Mouse (Mus musculus): ENCODE data around the gene Vwa3b. TPM values are rescaled to one million over a fixed set of nuclear protein-coding genes. Genes with fewer than 3 reads are reported as not detected.
"Not testable (repeated sequence)": the region's sequence is repeated elsewhere in the genome, so short reads cannot be mapped to it uniquely, and the experiment has no call there.

The Vwa3b gene
- polyA plus RNA-seq, 1 experiment from 2014 or later, result 1.5 TPM

GRCm38 (mm10) chr1:36995760-36996159 lies 30.6 kb upstream of the Vwa3b start:
- no peak overlapping the region for H3K27ac ChIP-seq
- 66% methylated on average over 6 of the region's 6 CpGs for WGBS
- H3K4me2 ChIP-seq, result no peak overlapping the region
- H3K9me3 ChIP-seq, result no peaks in the 10 kb centered on the region
- ATAC-seq (ENCODE audit: low FRiP score), result no peak
- H3K9ac ChIP-seq, result no peak overlapping the region
- H3K27me3 ChIP-seq, result no peaks in the 10 kb centered on the region
- H3K4me1 ChIP-seq (replicated peaks), result 0 out of 2 replicates have a peak, but pooled peaks cover 6% of the 10 kb centered on the region
- H3K4me3 ChIP-seq, result no peak overlapping the region
- H3K36me3 ChIP-seq, result no peaks in the 10 kb centered on the region

GRCm38 (mm10) chr1:36996561-36997213 lies 29.7 kb upstream of the Vwa3b start:
- Histone ChIP-seq H3K27me3 (no peaks in the 10 kb centered on the region), H3K9ac (no peak overlapping the region), H3K4me1 (replicated peaks) (0 out of 2 replicates have a peak, but pooled peaks cover 6% of the 10 kb centered on the region), H3K9me3 (no peaks in the 10 kb centered on the region), H3K36me3 (no peaks in the 10 kb centered on the region), H3K27ac (no peak overlapping the region), H3K4me3 (no peak overlapping the region), H3K4me2 (no peak overlapping the region)
- ATAC-seq (ENCODE audit: low FRiP score), result no peak
- WGBS, result 62% methylated on average over 6 of the region's 6 CpGs

- Histone ChIP-seq H3K4me2 (no peak overlapping the region), H3K9me3 (no peaks in the 10 kb centered on the region), H3K4me3 (no peak overlapping the region), H3K27ac (no peak overlapping the region), H3K9ac (no peak overlapping the region), H3K4me1 (replicated peaks) (0 out of 2 replicates have a peak, but pooled peaks cover 6% of the 10 kb centered on the region), H3K36me3 (no peaks in the 10 kb centered on the region), H3K27me3 (no peaks in the 10 kb centered on the region)
- no peak for ATAC-seq (ENCODE audit: low FRiP score)
- WGBS, result 82% methylated on average over 5 of the region's 5 CpGs
These were observed 26.1 kb upstream of the Vwa3b start for GRCm38 (mm10) chr1:37000307-37000706.

- H3K4me2 ChIP-seq, result no peak overlapping the region
- no peaks in the 10 kb centered on the region for H3K36me3 ChIP-seq
- 0 out of 2 replicates have a peak, but pooled peaks cover 1% of the 10 kb centered on the region for H3K4me1 ChIP-seq (replicated peaks)
- 31% methylated on average over 7 of the region's 7 CpGs for WGBS
- H3K9ac ChIP-seq, result no peak overlapping the region
- no peaks in the 10 kb centered on the region for H3K9me3 ChIP-seq
- no peak overlapping the region for H3K4me3 ChIP-seq
- H3K27ac ChIP-seq, result no peak overlapping the region
- H3K27me3 ChIP-seq, result no peaks in the 10 kb centered on the region
- no peak for ATAC-seq (ENCODE audit: low FRiP score)
These were observed 24.6 kb upstream of the Vwa3b start for GRCm38 (mm10) chr1:37001636-37002315.

- Histone ChIP-seq H3K27ac (no peak overlapping the region), H3K36me3 (no peaks in the 10 kb centered on the region), H3K4me1 (replicated peaks) (no peaks in the 10 kb centered on the region), H3K9me3 (no peaks in the 10 kb centered on the region), H3K27me3 (no peaks in the 10 kb centered on the region), H3K4me3 (no peak overlapping the region), H3K9ac (no peak overlapping the region), H3K4me2 (no peak overlapping the region)
- WGBS, result 83% methylated on average over 3 of the region's 3 CpGs
- no peak for ATAC-seq (ENCODE audit: low FRiP score)
These were observed 23.9 kb upstream of the Vwa3b start for GRCm38 (mm10) chr1:37002316-37003008.

- Histone ChIP-seq H3K9ac (no peak overlapping the region), H3K4me1 (replicated peaks) (no peaks in the 10 kb centered on the region), H3K4me2 (no peak overlapping the region), H3K27me3 (no peaks in the 10 kb centered on the region), H3K9me3 (no peaks in the 10 kb centered on the region), H3K27ac (no peak overlapping the region), H3K36me3 (no peaks in the 10 kb centered on the region), H3K4me3 (no peak overlapping the region)
- ATAC-seq (ENCODE audit: low FRiP score), result no peak
- WGBS, result 80% methylated on average over 8 of the region's 8 CpGs
These were observed 21.9 kb upstream of the Vwa3b start for GRCm38 (mm10) chr1:37004533-37004932.

GRCm38 (mm10) chr1:37005036-37005435 lies 21.4 kb upstream of the Vwa3b start:
- H3K36me3 ChIP-seq, result no peaks in the 10 kb centered on the region
- H3K9ac ChIP-seq, result no peak overlapping the region

GRCm38 (mm10) chr1:37006529-37006928 lies 19.9 kb upstream of the Vwa3b start:
- H3K27me3 ChIP-seq; ATAC-seq (ENCODE audit: low FRiP score); H3K27ac ChIP-seq; H3K4me1 ChIP-seq (replicated peaks); H3K4me3 ChIP-seq; H3K9ac ChIP-seq; H3K36me3 ChIP-seq; H3K4me2 ChIP-seq; H3K9me3 ChIP-seq: not testable (repeated sequence)
- 89% methylated on average over 11 of the region's 11 CpGs for WGBS

More at GRCm38 (mm10) chr1:37005036-37005435, 21.4 kb upstream of the Vwa3b start:
- no peak overlapping the region for H3K4me2 ChIP-seq
- no peak overlapping the region for H3K27ac ChIP-seq
- no peaks in the 10 kb centered on the region for H3K27me3 ChIP-seq
- no peaks in the 10 kb centered on the region for H3K9me3 ChIP-seq
- no peaks in the 10 kb centered on the region for H3K4me1 ChIP-seq (replicated peaks)
- no peak overlapping the region for H3K4me3 ChIP-seq
- ATAC-seq (ENCODE audit: low FRiP score), result no peak
- WGBS, result 85% methylated on average over 5 of the region's 5 CpGs

- no peaks in the 10 kb centered on the region for H3K4me1 ChIP-seq (replicated peaks)
- no peaks in the 10 kb centered on the region for H3K9me3 ChIP-seq
- no peaks in the 10 kb centered on the region for H3K27me3 ChIP-seq
- no peak for ATAC-seq (ENCODE audit: low FRiP score)
- no peak overlapping the region for H3K27ac ChIP-seq
- H3K4me2 ChIP-seq, result no peak overlapping the region
- WGBS, result 86% methylated on average over 10 of the region's 10 CpGs
- no peaks in the 10 kb centered on the region for H3K36me3 ChIP-seq
- H3K9ac ChIP-seq, result no peak overlapping the region
- H3K4me3 ChIP-seq, result no peak overlapping the region
These were observed 16.5 kb upstream of the Vwa3b start for GRCm38 (mm10) chr1:37009880-37010279.

- ATAC-seq (ENCODE audit: low FRiP score), result no peak
- H3K4me2 ChIP-seq, result no peak overlapping the region
- no peak overlapping the region for H3K27ac ChIP-seq
- no peak overlapping the region for H3K9ac ChIP-seq
- no peaks in the 10 kb centered on the region for H3K4me1 ChIP-seq (replicated peaks)
- no peaks in the 10 kb centered on the region for H3K36me3 ChIP-seq
- H3K9me3 ChIP-seq, result no peaks in the 10 kb centered on the region
- H3K27me3 ChIP-seq, result no peaks in the 10 kb centered on the region
- 80% methylated on average over 3 of the region's 3 CpGs for WGBS
- no peak overlapping the region for H3K4me3 ChIP-seq
These were observed 14.7 kb upstream of the Vwa3b start for GRCm38 (mm10) chr1:37011626-37012209.

GRCm38 (mm10) chr1:37013006-37013405 lies 13.4 kb upstream of the Vwa3b start:
- 90% methylated on average over 2 of the region's 2 CpGs for WGBS
- Histone ChIP-seq H3K27me3 (no peaks in the 10 kb centered on the region), H3K36me3 (no peaks in the 10 kb centered on the region), H3K9me3 (no peaks in the 10 kb centered on the region), H3K9ac (no peak overlapping the region), H3K4me2 (no peak overlapping the region), H3K4me1 (replicated peaks) (no peaks in the 10 kb centered on the region), H3K27ac (no peak overlapping the region), H3K4me3 (no peak overlapping the region)
- no peak for ATAC-seq (ENCODE audit: low FRiP score)

GRCm38 (mm10) chr1:37013687-37014086 lies 12.7 kb upstream of the Vwa3b start:
- no peaks in the 10 kb centered on the region for H3K27me3 ChIP-seq
- H3K27ac ChIP-seq, result no peak overlapping the region
- H3K4me1 ChIP-seq (replicated peaks), result no peaks in the 10 kb centered on the region
- no peak overlapping the region for H3K4me3 ChIP-seq
- no peak for ATAC-seq (ENCODE audit: low FRiP score)
- H3K4me2 ChIP-seq, result no peak overlapping the region
- no peaks in the 10 kb centered on the region for H3K9me3 ChIP-seq
- no peaks in the 10 kb centered on the region for H3K36me3 ChIP-seq
- H3K9ac ChIP-seq, result no peak overlapping the region
- 82% methylated on average over 7 of the region's 7 CpGs for WGBS

Data from hindbrain, embryonic 13.5 days (tissue).